Mouse (Mus musculus): ENCODE results near the gene Mapk1.
"Not testable (repeated sequence)": the region's sequence is repeated elsewhere in the genome, so short reads cannot be mapped to it uniquely, and the experiment has no call there.

The Mapk1 gene

GRCm38 (mm10) chr16:16983131-16983533 is at the start of gene Mapk1:
Gene Mapk1 (plus strand): TSS chr16:16983382.
- peak; percentile 98 for DNase-seq (ENCODE audit: low read depth, low spot score)

GRCm38 (mm10) chr16:16939543-16939942 is 43.6 kb upstream of the Mapk1 start:
- DNase-seq (ENCODE audit: low read depth, low spot score) = no peak

DNA sequence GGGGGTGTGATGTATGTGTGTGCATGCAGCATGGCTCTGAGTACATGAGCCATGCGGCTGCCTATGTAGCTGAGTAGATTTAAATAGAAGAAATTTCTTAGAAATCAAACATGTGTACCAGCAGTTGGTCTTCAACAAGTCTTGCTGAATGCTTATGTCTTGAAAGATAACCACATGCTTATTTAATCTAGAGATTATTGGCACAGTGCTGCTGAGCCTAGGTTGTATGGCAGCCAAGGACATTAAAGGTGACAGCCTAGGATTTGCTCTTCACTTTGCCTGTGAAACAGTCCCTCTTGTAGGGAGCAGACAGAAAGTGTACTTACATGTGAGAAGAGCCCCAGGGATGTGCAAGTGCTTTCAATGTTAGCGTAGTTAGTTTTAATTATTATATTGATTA is 42.1 kb upstream of the Mapk1 start:
- no peak for DNase-seq (ENCODE audit: low read depth, low spot score)

DNA sequence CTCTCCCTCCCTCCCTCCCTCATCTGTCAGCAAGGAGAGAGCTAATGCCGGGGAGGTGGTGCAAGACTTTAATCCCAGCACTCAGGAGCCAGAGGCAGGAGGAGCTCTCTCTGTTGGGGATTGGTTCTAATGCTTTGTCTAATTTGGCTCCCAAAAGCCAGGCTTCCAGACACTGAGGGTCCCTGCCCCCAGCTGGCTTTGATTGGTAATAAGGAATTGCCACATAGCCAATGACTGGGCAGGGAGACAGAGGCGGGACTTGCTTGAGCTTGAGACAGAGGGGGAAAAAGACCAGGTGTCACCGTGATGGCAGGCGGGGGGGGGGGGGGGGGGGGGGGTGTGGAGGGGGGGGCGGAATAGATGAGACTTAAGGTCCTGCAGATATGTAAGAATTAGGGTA is 24.6 kb upstream of the Mapk1 start:
- DNase-seq (ENCODE audit: low read depth, low spot score) = no peak

DNA sequence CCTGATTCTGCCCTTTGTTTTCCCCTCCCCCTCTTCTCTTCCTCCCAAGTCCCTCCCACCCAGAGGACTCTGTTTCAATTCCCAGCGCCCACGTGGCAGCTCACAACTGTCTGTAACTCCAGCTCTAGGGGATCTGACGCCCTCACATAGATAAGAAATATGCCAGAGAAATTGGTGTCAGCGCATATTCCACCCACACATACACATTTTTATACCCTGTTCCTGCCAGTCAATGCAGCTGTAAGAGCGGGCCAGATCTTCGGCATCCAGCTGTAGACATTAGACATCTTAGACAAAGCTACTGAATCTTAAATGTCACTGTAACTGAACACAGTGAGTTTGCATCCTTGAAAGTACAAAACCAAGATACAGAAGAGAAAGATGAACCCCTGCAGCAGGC is 23.3 kb upstream of the Mapk1 start:
- no peak for DNase-seq (ENCODE audit: low read depth, low spot score)

- DNase-seq (ENCODE audit: low read depth, low spot score) = no peak
These were observed 18.0 kb upstream of the Mapk1 start for GRCm38 (mm10) chr16:16965149-16965548.

DNA sequence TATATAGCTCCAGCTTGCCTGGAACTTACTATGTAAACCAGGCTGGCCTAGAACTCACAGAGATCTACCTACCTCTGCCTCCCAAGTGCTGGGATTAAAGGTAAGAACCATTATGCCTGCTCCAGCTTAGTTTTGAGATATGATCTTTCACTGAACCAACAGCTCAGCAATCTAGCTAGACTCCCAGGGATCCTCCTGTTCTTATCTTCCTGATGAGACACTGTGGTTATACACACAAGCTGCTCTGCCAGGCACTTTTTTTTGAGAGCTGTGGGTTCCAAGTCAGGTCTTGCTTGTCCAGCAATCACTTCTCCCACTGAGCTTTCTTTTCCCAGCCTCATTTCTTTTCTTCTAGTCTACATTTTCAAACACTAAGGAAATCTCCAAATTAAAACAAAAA is 16.9 kb upstream of the Mapk1 start:
- no peak for DNase-seq (ENCODE audit: low read depth, low spot score)

GRCm38 (mm10) chr16:16978061-16978460 is 5.1 kb upstream of the Mapk1 start:
- DNase-seq (ENCODE audit: low read depth, low spot score) = no peak

GRCm38 (mm10) chr16:16978765-16979164 is 4.4 kb upstream of the Mapk1 start:
- no peak for DNase-seq (ENCODE audit: low read depth, low spot score)

DNA sequence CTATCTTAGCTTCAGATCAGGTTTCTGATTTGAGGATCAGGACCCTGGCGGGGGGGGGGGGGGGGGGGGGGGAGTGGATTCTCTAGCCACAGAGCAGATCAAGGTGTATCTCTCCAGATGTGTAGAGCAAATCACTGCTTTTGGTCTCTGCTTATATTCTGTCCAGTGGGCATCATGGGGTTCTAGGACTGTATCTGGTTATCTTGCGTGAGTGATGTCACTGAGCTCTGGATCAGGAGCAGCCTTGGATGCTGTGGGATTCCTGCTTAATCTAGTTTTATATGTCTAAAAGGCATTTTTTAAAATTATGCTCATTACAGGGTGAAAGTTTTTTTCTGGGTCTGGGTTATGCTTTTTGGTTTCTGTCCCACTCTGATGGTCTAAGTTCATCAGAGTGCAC is 546 bp upstream of the Mapk1 start:
- DNase-seq (ENCODE audit: low read depth, low spot score) = no peak

DNA sequence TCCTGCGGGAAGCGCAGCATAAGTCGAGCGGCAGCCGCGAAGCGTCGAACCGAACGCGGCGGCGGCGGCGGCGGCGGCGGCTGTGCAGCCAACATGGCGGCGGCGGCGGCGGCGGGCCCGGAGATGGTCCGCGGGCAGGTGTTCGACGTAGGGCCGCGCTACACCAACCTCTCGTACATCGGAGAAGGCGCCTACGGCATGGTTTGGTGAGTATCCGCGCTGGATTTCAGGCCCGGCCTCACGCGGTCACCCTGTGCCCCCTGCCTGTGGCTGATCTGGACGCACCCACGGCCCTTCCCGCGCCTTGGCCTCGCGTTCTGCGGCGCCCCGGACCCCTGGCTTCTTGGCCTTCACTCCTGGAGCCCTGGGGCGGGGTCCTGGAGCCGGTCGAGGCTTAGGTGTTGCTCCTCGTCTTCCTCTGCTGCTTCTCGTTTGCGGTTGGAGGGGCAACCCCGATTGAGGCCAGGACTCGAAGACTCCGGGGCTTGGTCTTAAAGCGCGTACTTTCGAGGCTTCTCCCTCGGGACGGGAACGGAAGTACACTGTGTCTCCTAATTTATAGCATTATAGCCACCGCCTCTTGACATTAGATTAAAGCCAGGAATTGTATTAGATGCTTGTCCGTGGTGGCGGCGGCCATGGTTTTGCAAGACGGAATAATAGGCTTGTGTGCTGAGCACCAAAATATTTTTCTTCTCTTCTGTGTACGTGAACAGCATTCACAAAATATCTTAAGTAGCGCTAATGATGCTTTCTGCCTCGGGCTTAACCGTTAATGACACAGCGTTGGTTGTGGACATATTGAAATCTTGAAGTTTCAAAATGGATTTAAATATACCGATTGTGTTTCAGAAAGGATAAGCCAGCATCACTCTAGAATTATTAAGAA is 596 bp downstream of the Mapk1 start:
- DNase-seq (ENCODE audit: low read depth, low spot score) = peak; percentile 79

GRCm38 (mm10) chr16:16984423-16984941 is 1.3 kb downstream of the Mapk1 start:
- peak; percentile 21 for DNase-seq (ENCODE audit: low read depth, low spot score)

DNA sequence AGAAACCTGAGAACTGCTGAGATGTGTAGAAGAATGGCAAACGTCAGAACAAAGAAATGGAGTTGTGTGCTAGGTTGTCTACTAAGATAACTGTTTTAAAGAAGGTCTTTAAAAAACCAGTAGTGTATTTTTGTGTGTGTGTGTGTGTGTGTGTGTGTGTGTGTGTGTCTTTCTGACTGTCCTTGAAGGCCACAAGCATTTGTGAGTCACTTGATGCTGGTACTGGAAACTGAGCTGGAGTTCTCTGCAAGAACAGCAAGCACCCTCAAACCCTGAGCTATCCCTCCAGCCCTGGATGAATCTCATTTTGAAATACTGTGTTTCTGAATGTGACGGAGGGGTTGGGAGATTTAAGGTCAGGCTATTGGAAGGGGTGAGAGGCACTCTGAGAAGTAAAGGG is 4.1 kb downstream of the Mapk1 start:
- no peak for DNase-seq (ENCODE audit: low read depth, low spot score)

- DNase-seq (ENCODE audit: low read depth, low spot score) = no peak
These were observed 5.7 kb downstream of the Mapk1 start for GRCm38 (mm10) chr16:16988842-16989241.

DNA sequence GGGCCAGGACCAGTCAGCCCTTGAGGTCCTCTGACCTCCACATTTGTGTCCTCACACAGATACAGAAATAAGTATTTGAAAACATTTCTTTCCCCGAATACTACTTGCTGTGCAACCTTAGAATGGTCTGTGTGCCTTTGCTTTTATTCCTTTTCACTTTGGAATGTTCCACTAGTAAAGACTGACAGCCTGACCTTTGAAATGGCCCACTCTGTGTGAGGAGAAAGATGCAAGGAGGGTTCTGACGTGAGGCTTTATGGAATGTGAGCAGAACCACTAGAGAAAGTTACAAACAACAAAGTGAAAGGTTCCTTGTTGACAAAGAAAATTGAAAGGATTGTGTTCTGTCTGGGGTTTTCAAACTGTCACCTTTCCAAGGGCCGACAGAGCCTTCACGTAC is 6.8 kb downstream of the Mapk1 start:
- no peak for DNase-seq (ENCODE audit: low read depth, low spot score)

- no peak for DNase-seq (ENCODE audit: low read depth, low spot score)
These were observed 11.4 kb downstream of the Mapk1 start for GRCm38 (mm10) chr16:16994426-16995052.

- not testable (repeated sequence) for DNase-seq (ENCODE audit: low read depth, low spot score)
These were observed 13.0 kb downstream of the Mapk1 start for GRCm38 (mm10) chr16:16996121-16996729.

DNA sequence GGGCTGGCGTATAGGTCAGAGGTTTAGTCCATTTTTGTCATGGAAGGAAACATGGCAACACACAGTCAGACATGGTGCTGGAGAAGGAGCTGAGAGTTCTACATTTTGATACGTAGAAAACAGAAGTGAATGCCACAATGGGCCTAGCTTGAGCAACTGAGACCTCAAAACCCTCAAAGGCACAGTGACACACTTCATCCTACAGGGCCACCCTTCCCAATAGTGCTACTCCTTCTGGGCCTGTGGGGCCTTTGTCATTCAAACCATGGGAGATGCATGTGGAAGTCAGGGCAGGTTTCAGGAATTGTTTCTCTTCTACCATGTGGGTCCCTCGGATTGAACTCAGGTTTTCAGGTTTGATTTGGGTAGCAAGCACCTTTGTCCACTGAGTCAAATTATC is 17.9 kb downstream of the Mapk1 start:
- DNase-seq (ENCODE audit: low read depth, low spot score) = no peak

GRCm38 (mm10) chr16:17007070-17007469 is 23.9 kb downstream of the Mapk1 start:
- no peak for DNase-seq (ENCODE audit: low read depth, low spot score)

- no peak for DNase-seq (ENCODE audit: low read depth, low spot score)
These were observed 26.9 kb downstream of the Mapk1 start for GRCm38 (mm10) chr16:17010036-17010435.

- peak; percentile 64 for DNase-seq (ENCODE audit: low read depth, low spot score)
These were observed 29.4 kb downstream of the Mapk1 start for GRCm38 (mm10) chr16:17012583-17012982.

DNA sequence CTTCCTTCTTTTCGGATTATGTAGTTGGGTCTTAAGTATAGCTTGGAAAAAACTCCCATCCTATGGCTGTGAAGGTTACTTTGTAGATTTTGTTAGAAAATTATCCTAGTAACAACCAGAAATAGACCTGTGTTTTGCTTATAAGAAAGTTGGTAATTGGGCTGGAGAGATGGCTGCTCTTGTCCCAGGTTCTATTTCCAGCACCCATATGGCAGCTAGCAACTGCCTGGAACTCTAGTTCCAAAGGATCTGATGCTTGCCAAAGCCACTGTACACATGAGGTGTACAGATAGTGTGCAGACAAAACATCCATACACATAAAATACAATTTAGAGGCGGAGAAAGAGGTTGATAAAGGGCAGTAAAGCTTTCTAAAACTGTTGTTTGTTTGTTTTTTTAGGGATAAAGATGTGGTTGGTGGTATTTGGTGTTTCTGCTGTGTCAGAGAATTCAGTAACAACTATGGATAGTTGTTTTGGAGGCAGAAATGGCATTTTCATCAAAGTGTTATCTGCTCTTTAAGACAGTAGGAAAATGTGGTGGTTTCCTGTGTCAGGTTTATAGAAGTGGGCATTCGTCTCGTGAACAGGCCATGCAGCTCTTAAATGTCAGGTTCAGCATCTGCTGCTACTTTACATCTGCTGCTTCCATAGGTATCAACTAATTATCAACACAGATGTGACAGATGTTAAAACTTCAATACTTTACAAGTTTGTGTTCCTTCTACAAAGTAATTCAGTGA is 32.1 kb downstream of the Mapk1 start:
- no peak for DNase-seq (ENCODE audit: low read depth, low spot score)

Data from 3T3-L1 (cell line).